Mouse (Mus musculus): ENCODE measurements around the gene Gstm7.
"Not testable (repeated sequence)": the region's sequence is repeated elsewhere in the genome, so short reads cannot be mapped to it uniquely, and the experiment has no call there.

Gene Gstm7

DNA sequence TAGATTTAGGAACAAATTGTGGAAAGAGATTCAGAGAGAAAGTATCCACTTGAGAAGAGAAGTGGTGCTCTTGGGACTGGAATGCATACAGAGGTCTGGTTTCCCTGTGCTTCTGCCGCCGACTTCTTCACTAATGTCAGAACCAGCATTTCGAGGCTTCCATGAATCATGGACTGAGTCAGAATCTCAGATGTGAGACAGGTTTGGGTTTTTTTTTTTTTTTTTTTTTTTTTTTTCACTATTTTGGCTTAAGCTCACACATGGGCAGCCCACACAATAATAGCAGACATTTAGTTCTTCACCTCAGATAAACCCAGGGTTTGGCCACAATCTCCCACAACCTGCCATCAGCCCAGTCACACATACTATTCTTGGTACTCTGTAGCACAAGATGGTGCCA lies 3.7 kb upstream of the Gstm7 start:
- no peak for DNase-seq (ENCODE audit: low spot score)

DNA sequence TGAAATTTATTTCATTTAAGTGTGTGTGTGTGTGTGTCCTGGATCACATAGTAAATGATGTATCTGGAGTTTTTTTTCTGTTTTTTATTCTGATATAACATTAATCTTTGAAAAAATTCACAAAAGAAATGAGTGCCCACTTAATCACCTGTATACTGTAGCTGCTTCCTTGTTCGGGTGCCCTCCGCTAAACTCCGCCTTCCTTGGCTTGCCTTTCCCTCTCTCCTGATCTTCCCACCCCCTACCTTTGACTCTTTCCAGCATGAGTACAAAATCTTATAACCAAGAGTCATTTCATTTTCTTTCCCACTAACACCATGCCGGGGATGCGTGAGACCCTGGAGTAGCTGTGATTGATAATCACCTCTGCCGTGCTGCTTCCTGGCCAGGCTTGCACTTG lies 511 bp upstream of the Gstm7 start:
- DNase-seq (ENCODE audit: low spot score): no peak

DNA sequence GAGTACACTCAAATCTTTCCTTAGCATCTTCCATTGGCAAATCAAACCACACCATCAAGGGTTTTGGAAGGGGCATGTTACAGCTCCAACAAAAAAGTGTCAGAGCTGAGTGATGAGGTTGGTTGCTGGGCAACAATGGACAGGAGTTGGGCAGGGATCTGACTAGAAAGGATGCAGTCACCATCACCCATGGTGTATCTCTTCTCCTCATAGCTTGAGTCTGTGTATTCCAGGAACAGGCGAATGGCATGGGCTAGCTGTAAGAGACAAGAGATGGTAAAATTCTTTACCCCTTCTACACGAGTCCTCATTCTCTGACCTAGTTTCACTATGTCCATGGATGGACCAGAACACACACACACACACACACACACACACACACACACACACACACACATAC lies 483 bp downstream of the Gstm7 start:
- DNase-seq (ENCODE audit: low spot score): no peak

DNA sequence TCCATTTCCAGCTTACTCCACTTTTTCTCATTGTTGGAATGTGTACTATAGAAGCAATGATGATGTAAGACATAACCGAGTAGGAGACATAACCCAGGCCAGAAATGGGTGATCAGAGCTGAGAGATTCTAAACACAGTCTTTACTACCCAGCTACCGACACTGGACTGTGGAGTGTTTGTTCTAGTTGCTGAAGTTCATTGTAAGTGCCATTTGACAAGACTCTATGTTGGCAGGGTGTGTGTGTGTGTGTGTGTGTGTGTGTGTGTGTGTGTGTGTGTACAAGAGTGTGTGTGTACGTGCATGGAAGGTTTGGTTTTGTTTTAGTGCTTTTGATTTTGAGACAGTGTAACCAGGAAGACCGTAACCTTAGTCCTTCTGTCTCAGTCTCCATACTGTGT lies 1.9 kb downstream of the Gstm7 start:
- DNase-seq (ENCODE audit: low spot score): no peak

DNA sequence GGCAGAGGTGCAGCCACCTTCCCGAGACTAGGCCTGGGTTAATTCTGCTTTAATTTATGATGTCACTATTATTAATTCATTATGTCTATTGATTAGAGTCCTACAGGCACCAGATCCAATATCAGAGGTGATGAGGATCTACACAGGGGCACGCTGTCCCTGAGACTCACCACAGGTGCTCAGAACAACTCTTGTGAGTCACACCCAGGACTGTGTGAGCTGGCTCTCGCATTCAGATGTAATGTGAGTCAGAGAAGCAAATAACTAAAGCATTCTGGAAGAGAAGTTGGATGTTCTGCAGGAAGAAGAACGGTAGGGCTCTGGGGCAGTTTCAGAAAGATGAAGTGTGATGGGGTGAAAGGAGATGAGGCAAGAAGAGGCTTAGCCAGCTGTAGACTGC lies 2.4 kb downstream of the Gstm7 start:
- DNase-seq (ENCODE audit: low spot score): no peak

DNA sequence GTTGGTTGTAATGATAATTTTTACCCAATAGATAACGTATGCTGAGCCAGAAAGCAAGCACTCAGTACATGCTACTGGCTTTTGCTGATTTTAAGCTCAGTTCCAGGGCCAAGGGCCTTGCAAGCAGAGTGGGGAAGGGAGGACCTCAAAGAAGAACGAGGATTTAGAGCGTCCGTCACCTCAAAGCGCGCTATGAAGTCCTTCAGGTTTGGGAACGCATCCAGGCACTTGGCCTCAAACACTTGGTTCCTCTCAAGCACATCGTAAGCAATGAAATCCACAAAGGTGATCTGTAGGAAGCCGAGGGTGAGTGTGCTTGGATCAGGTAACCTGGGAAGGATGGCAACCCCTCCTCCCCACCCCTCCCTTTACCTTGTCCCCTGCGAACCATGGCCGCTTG lies 2.9 kb downstream of the Gstm7 start:
- no peak for DNase-seq (ENCODE audit: low spot score)

DNA sequence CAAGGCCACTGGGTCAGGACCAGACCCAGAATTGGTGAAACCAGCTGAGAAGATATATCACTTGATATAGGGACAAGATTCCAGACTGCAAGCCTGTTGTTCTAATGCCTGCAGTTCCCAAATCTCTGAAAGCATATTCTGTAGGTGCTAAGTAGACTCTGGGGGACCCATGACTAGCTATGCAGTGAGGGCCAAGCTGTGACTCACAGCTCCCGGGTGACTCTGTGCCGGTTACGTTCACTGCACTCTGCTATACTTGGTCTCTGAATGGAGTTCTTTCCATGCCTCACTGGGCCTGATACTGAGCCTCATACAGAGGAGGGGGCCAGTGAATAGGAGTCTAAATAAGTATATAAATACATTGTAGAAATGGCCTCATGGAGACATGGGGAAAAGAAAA lies 3.8 kb downstream of the Gstm7 start:
- no peak for DNase-seq (ENCODE audit: low spot score)

DNA sequence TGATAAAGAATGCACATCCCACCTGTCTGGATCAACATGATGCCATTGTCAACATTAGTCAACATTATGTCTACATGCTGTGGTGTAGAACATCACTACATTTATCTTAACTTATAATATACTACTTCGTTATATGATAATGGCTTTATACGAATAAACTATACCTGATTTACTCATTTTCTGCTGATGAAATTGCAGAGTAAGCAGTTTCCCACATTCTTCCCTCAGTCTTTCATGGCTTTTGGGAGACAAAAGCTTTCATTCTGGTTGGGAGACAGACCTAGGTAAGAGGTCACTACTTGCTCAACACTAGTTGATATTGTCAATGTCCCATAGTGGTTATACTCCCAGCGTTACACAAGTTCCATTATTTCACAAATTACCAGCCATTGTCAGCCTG lies 6.3 kb downstream of the Gstm7 start:
- no peak for DNase-seq (ENCODE audit: low spot score)

DNA sequence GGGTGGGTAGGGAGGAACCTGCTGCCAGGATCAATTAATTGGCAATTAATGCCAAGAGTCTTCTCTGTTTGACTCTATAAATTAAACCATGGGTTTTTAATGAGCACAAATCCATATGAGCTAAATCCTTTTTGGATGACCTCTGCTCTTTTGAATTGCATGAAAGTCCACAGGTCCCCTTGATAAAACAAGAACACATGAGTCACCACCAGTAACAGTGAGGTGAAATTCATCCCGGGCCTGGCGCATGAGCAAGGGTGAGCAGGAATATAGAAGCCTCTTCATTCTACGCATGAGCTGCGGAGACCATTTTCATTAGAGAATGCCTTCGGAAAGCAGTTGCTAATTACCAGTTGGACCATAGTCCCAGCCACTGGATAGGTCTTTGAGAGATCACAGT lies 11.3 kb downstream of the Gstm7 start:
- no peak for DNase-seq (ENCODE audit: low spot score)

DNA sequence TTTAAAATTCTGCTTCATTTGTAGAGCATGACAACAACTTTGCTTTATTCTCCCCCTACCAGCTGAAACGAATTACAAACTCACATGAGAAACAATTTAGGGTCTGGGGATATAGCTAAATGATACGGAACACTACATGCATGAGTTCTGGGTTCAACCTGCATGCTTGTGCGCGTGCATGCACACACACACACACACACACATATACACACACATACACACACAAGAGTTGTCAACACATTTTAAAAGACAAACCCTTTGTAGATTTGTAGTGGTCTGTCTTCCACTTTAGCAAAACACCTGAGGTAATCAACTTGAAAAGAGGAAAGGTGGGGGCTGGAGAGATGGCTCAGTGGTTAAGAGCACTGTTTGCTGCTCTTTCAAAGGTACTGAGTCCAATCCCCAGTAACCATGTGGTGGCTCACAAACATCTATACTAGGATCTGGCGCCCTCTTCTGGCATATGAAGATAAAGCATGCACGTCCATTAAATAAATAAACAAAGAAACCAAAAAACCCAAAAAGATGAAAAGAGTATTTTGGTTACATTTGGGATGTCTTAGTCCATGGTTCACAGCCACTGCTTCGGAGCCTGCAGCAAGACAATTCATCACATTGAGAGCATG lies 13.7 kb downstream of the Gstm7 start:
- DNase-seq (ENCODE audit: low spot score): peak; percentile 71

DNA sequence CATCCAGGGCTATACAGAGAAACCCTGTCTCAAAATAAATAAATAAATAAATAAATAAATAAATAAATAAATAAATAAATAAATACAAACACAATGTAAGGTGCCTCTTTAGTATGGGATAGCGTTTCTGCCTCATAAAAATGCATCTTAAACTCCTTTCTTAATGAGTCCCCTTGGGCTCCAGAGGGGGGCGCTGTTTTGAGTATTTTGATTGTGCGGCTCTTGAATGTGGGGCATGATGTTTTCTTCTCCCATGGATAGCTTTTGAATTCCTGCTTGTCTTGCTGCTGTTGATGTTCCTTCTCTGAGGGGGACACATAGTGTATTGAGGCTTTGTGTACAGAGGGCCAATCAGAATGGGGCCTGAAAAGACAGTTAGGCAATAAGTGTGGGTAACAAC lies 14.5 kb downstream of the Gstm7 start:
- no peak for DNase-seq (ENCODE audit: low spot score)

DNA sequence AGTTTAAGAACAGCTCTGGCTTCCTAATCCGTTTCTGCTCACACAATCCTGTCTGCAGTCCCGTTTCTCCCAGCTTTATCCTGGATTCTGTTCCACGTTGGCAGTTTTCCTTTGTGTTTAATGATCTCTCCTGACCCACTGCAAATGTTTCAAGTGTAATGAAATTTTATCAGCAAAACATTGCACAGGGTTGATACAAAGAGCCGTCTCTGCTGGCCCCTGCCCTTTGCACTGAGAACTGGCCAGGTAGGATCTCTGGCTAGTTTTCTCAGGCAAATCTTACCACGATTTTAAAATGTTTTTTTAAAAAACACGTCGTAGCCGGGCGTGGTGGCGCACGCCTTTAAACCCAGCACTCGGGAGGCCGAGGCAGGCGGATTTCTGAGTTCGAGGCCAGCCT lies 14.9 kb downstream of the Gstm7 start:
- no peak for DNase-seq (ENCODE audit: low spot score)

DNA sequence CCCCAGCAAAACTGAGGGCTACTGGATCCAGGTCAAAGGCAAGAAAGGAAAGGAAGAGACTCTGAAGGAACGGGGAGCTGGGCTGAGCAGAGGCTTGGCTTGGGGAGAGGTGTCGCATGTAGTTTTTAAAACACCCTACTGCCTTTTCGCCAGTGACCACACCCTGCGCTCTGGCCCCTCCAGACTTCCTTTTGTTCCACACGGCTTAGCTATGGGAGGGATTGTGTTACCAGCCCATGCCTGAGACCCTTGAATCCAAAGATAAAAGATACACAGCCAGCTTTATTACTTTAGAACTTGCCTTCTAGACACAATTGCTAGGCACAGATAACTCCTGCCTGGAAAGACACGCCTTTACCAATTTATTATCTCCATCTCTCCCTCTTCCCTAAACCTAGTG lies 25.7 kb downstream of the Gstm7 start:
- DNase-seq (ENCODE audit: low spot score): no peak

DNA sequence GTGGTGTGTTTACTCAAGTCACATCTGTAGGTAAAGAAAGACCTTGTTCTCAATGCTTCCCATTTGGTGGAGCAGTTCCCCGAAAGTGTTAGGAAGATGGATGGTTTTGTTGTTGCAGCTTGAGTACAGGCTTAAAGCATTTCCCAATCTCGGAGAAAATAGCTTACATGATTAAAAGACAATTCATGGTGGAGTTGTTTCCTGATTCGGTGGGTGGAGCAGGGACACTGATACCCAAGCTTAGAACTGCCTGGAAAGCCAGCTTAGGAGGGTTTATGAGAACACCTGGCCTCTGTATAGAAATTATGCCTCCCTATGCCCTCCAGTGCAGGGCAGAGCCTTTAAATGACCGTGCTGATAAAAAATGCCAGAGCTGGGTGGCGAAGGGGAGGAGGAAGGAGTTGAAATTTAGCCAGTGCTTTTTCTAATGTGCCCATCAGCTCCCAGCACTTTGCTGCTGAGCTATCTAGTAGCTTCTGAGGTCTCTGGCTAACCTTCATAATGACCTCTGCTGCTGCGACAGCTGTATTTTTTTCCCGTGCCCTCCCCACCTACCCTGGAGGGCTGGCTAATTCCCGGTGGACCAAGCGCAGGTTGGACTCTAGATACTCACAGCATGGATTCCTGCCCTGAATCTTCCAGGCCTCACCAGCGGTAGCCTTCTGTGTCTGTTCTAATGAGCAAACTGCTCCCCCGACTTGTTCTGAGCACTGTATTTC lies 30.5 kb downstream of the Gstm7 start:
- no peak for DNase-seq (ENCODE audit: low spot score)

DNA sequence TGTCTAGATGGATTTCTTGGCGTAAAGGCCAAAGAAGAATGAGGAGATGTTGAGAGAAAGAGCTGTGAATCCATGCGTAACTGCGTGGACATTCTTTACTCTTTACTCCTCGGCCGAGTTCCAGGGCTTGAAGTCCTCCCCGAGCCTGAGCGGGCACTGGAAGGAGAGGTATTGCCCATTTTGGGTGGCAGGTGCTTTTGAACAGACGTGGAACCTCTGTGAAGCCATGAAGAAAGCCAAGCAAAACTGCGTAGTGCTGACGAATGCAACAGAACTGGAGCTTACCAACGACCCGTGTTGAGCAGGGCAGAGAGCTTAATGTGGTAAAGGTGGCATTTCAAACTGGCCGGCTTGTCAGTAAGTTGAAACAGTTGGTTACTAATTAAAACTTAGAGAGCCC lies 32.9 kb downstream of the Gstm7 start:
- no peak for DNase-seq (ENCODE audit: low spot score)

DNA sequence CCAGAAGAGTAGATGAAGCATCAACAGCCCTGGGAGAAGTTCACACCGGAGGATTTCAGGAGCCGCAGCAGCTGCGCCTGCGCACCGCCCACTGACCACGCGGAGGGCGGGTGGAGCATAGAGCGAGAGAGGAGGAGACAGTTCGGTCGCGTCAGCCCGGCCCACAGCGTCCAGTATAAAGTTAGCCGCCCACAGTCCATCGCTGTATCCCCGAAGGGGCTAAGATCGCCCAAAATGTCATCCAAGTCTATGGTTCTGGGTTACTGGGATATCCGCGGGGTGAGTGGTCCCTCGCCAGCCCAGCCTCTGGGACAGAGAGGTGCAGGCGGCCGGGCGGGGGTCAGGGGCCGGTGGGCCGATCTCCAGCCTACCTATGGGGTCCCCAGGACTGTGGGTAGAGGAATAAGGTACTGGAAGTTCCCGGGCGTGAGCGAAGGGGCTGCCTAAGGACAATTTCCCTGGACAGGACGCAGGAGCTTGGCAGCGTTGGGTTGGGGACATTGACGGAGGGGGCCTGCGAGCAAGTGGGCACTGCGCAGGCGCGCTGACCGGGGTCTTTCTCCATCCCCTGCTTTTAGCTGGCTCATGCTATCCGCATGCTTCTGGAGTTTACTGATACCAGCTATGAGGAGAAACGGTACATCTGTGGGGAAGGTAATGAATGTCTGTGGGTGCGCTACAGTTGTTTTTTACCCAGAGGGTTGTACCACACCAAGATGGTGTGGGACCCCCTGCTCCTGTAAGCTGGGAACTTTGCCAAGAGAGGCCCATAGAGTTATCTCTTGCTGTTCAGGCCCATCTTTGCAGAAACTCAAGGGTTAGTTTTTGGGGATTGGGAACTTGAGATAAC lies 35.7 kb downstream of the Gstm7 start, which contains the start of gene Gstm5:
TSS of gene Gstm5 (plus strand) at position 102 of the 850 bp plus-strand sequence.
- peak; percentile 79 for DNase-seq (ENCODE audit: low spot score)

DNA sequence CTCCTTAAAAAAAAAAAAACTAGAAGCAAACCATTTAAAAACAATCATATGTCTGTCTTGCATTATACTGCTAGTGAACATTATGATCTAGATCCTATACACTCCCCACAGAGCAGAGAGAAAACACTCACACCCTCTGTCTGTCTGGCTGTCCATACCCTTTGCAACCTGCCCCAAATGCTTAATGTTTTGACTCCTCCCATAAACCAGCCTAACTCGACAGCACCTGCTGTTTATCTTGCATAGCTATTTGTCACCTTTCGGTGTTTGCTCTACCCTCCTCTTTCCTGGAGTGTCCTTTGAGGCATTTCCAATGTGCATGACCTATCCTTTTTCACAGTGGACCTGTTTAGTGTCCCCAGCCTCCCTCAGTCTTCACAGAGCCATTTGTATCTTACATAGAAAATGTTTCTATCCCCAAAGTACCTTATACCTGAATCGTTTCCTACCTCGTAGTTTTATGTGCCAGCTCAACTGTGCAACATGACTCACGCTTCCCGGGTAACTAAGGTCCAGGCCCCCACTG lies 36.4 kb downstream of the Gstm7 start:
- DNase-seq (ENCODE audit: low spot score): peak; percentile 38

DNA sequence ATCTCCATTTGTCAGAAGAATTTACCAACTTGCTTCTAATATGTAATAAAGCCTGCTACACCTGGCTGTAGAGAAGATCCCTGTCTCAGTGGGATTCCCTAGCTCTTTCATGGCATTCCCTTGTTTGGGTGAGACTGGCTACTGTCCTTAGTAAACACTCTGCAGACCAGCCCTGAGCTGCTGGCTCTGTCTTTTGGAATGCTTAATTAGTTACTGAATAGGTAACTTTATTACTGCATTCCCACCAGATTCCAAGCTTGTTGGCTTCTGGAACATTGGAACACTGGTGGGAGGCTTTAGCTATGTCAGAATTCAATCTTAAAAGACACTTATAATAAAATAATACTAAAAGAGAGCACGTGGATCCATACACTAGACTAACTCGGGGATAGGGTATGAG lies 42.4 kb downstream of the Gstm7 start:
- not testable (repeated sequence) for DNase-seq (ENCODE audit: low spot score)

DNA sequence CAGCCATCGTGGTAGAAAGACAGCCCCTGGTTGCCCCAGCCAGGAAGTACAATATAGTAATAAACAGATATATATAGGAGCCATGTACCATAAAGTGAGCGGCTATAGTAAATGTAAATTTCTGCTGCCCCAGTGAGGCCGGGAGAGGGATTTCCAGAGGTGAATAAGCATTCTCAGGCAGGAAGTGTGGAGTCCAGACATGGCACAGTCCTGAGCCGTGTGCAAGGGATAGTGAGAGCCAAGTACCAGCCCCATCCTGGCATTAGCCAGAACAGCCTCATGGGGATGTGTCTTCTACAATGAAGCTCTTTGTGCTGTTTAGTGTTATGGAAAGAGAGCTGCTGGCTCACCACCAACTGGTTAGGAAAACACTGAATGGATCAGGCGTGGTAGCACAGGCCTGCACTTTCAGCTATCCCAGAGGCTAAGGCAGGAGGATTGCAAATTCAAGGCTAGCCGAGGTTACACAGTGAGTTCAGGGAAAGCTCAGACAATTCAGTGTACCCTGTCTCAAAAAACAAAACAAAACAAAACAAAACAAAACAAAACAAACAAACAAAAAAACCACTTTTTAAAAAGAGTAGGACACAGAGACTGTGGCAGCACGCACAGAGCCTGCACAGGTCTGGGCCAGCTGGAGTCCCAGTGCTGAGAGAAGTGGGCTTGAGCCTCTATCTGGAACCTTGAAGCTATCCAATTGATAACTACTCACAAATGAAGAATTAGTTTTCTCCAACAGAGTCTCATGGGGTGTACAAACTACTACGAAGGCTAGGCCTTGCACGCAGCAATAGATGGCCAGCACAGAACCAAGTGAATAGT lies 43.7 kb downstream of the Gstm7 start:
- DNase-seq (ENCODE audit: low spot score): no peak

DNA sequence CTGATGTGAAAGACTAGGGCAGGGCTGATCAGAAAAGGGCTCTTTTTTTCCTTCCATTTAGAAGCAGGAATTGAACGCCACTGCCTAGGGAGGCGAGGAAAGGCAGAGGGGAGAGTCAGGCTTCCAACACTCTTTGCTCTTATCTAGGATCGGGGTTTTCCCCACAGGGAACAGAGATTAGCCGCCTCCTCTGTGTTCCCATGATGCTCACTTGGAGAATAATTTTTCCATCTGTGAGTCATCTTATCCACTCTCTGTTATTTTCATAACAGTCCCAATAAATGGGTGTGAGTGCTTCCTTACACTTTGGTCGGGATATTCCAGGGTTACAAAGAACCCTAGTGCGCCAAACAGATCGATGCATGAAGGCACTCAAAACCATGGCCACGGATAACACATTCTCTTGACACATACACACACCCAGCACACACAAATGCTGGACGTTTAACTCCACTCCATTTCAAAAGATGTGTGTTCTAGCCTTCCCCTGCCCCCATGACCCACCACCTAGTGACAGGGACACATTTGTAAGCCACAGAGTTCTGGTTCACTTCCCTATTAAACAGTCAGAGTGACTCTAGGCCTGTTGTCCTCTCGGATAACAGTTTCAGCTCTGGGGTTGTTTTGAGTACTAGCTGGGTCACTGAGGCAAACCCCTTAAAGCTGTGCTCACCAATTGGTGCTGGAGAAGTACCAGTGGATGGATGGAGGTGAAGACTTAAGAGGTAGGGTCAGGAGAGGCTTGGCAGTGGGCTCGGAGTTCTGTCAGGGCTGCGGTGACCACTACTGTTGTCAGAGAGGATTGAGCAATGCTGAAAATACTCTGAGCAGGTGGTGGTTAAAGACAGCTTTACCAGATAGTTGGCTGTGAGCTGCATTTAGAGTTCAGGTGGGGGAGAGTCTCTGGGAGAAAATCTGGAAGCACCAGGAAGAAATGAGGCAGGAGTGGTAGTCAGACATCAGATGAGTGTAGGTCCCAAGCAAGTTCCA lies 53.6 kb downstream of the Gstm7 start:
- DNase-seq (ENCODE audit: low spot score): no peak

DNA sequence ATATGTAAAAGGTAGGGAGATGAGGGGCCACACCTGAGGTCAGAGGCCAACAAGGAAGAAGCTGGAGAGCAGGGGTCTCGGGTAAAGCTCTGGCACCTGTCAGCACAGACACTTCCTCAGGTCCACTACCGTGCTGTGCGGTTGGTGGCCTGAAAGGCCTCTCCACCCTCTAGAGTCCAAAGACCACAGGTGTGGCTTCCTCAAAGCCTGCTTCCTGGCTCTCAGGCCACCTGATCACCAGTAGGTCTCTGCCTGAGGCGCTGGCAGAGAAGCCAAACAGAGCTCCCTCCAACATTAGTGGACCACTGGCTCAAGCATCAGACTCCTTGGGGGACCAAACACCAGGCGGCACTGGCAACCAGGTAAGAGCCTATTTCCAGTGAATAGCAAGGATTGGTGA lies 54.6 kb downstream of the Gstm7 start, which contains the start of gene Eps8l3:
TSS of gene Eps8l3 (plus strand) at position 225 of the 400 bp plus-strand sequence.
- DNase-seq (ENCODE audit: low spot score): no peak
